Mouse (Mus musculus): ENCODE measurements around the gene Fbn1.

DNA sequence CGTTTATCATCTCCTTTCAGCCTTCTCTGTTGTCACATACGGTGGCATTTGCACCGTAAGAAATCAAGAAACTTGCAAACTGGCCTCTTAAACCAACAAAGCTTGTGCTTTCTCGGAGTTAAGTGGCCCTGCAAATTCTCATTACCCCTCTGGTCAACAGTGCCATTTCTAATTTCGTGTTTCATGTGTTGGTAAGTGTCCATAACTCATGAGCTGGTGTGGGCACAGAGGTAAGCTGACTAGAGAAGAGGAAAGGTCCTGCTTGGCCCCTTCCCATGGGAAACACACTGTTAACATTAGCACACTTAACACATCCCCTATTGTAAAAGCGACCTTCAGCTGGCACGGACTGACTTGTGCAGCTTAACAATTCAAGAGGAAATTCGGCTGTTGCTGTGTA is 58.4 kb downstream of the Fbn1 start:
- no peak for TF ChIP-seq CTCF (IDR thresholded peaks at IDR 0.05; ENCODE audit: control insufficient read depth, insufficient read depth, low read length)
- no peak for TF ChIP-seq POLR2A (IDR thresholded peaks at IDR 0.05; ENCODE audit: borderline replicate concordance, control insufficient read depth, low read depth, low read length)
